Mouse (Mus musculus): ENCODE measurements at regions not wholly inside any gene's neighbourhood (a gene's known extent, or its start where the extent isn't known, plus 50 kb on each side); places are given as distances from the start of the nearest gene placed in this dataset.

- H3K27me3 ChIP-seq (ENCODE audit: control insufficient read depth, insufficient read depth, insufficient read length): peaks cover 39% of the 10 kb centered on the region
- H3K4me2 ChIP-seq (ENCODE audit: low read depth): no peak overlapping the region
- no peak overlapping the region for H3K4me3 ChIP-seq
- no peaks in the 10 kb centered on the region for H3K36me3 ChIP-seq (ENCODE audit: control insufficient read depth, insufficient read depth)
- TF ChIP-seq MAX (IDR thresholded peaks at IDR 0.05; ENCODE audit: low read depth) (no peak), MYOD1 (IDR thresholded peaks at IDR 0.05; ENCODE audit: control insufficient read depth in 1 of 3, insufficient read length in 2 of 3, low read depth in 2 of 3) (no peak), SRF (IDR thresholded peaks at IDR 0.05; ENCODE audit: control insufficient read depth, insufficient read length, low read depth) (no peak), POLR2A (IDR thresholded peaks at IDR 0.05; ENCODE audit: insufficient read length, low read depth) (no peak), CEBPB (IDR thresholded peaks at IDR 0.05; ENCODE audit: insufficient read depth, poor library complexity, severe bottlenecking) (no peak), USF1 (IDR thresholded peaks at IDR 0.05; ENCODE audit: low read depth) (no peak), POLR2AphosphoS2 (IDR thresholded peaks at IDR 0.05; ENCODE audit: insufficient read length, low read depth) (no peak), E2F4 (IDR thresholded peaks at IDR 0.05; ENCODE audit: insufficient read depth) (no peak), REST (IDR thresholded peaks at IDR 0.05; ENCODE audit: insufficient read depth, insufficient read length) (no peak), TCF3 (IDR thresholded peaks at IDR 0.05; ENCODE audit: insufficient read length, low read depth) (no peak), MYOG (IDR thresholded peaks at IDR 0.05; ENCODE audit: control insufficient read depth in 1 of 3, insufficient read depth in 1 of 3, insufficient read length in 2 of 3, low read depth in 2 of 3) (no peak)
- H3K79me2 ChIP-seq (ENCODE audit: control insufficient read depth, insufficient read depth): no peaks in the 10 kb centered on the region
- no peak overlapping the region for H3ac ChIP-seq (ENCODE audit: control insufficient read depth, insufficient read length)
Measured at GRCm38 (mm10) chr2:166245219-166245618, 89.8 kb upstream of the Sulf2 start.

GRCm38 (mm10) chr2:166242786-166243521, 87.5 kb upstream of the Sulf2 start:
- TF ChIP-seq TCF3 (IDR thresholded peaks at IDR 0.05; ENCODE audit: insufficient read length, low read depth) (no peak), CEBPB (IDR thresholded peaks at IDR 0.05; ENCODE audit: insufficient read depth, poor library complexity, severe bottlenecking) (no peak), MAX (IDR thresholded peaks at IDR 0.05; ENCODE audit: low read depth) (no peak), TCF12 (IDR thresholded peaks at IDR 0.05; ENCODE audit: insufficient read depth, poor library complexity, severe bottlenecking) (no peak), E2F4 (IDR thresholded peaks at IDR 0.05; ENCODE audit: insufficient read depth) (no peak), USF1 (IDR thresholded peaks at IDR 0.05; ENCODE audit: low read depth) (no peak), MYOD1 (IDR thresholded peaks at IDR 0.05; ENCODE audit: control insufficient read depth in 1 of 3, insufficient read length in 2 of 3, low read depth in 2 of 3) (no peak), MYOG (IDR thresholded peaks at IDR 0.05; ENCODE audit: control insufficient read depth in 1 of 3, insufficient read depth in 1 of 3, insufficient read length in 2 of 3, low read depth in 2 of 3) (no peak), POLR2A (IDR thresholded peaks at IDR 0.05; ENCODE audit: insufficient read length, low read depth) (no peak), SRF (IDR thresholded peaks at IDR 0.05; ENCODE audit: control insufficient read depth, insufficient read length, low read depth) (no peak), REST (IDR thresholded peaks at IDR 0.05; ENCODE audit: insufficient read depth, insufficient read length) (no peak), POLR2AphosphoS2 (IDR thresholded peaks at IDR 0.05; ENCODE audit: insufficient read length, low read depth) (no peak)
- Histone ChIP-seq H3ac (ENCODE audit: control insufficient read depth, insufficient read length) (no peak overlapping the region), H3K36me3 (ENCODE audit: control insufficient read depth, insufficient read depth) (no peaks in the 10 kb centered on the region), H3K27me3 (ENCODE audit: control insufficient read depth, insufficient read depth, insufficient read length) (peaks cover 34% of the 10 kb centered on the region), H3K79me2 (ENCODE audit: control insufficient read depth, insufficient read depth) (no peaks in the 10 kb centered on the region), H3K4me3 (no peak overlapping the region), H3K4me2 (ENCODE audit: low read depth) (no peak overlapping the region)

- no peak overlapping the region for H3K4me2 ChIP-seq (ENCODE audit: low read depth)
- H3K36me3 ChIP-seq (ENCODE audit: control insufficient read depth, insufficient read depth): no peaks in the 10 kb centered on the region
- peaks cover 21% of the 10 kb centered on the region for H3K27me3 ChIP-seq (ENCODE audit: control insufficient read depth, insufficient read depth, insufficient read length)
- no peak overlapping the region for H3K4me3 ChIP-seq
- no peak overlapping the region for H3ac ChIP-seq (ENCODE audit: control insufficient read depth, insufficient read length)
- no peaks in the 10 kb centered on the region for H3K79me2 ChIP-seq (ENCODE audit: control insufficient read depth, insufficient read depth)
- TF ChIP-seq MAX (IDR thresholded peaks at IDR 0.05; ENCODE audit: low read depth): no peak
- no peak for TF ChIP-seq POLR2A (IDR thresholded peaks at IDR 0.05; ENCODE audit: insufficient read length, low read depth)
- no peak for TF ChIP-seq TCF3 (IDR thresholded peaks at IDR 0.05; ENCODE audit: insufficient read length, low read depth)
- no peak for TF ChIP-seq USF1 (IDR thresholded peaks at IDR 0.05; ENCODE audit: low read depth)
- no peak for TF ChIP-seq POLR2AphosphoS2 (IDR thresholded peaks at IDR 0.05; ENCODE audit: insufficient read length, low read depth)
- no peak for TF ChIP-seq SRF (IDR thresholded peaks at IDR 0.05; ENCODE audit: control insufficient read depth, insufficient read length, low read depth)
- no peak for TF ChIP-seq MYOG (IDR thresholded peaks at IDR 0.05; ENCODE audit: control insufficient read depth in 1 of 3, insufficient read depth in 1 of 3, insufficient read length in 2 of 3, low read depth in 2 of 3)
- TF ChIP-seq REST (IDR thresholded peaks at IDR 0.05; ENCODE audit: insufficient read depth, insufficient read length): no peak
Measured at GRCm38 (mm10) chr2:166241310-166241709, 85.8 kb upstream of the Sulf2 start.

GRCm38 (mm10) chr2:166240056-166240455, 84.6 kb upstream of the Sulf2 start:
- Histone ChIP-seq H3K79me2 (ENCODE audit: control insufficient read depth, insufficient read depth) (no peaks in the 10 kb centered on the region), H3K36me3 (ENCODE audit: control insufficient read depth, insufficient read depth) (no peaks in the 10 kb centered on the region), H3K27me3 (ENCODE audit: control insufficient read depth, insufficient read depth, insufficient read length) (peaks cover 13% of the 10 kb centered on the region), H3K4me3 (no peak overlapping the region), H3K4me2 (ENCODE audit: low read depth) (no peak overlapping the region), H3ac (ENCODE audit: control insufficient read depth, insufficient read length) (no peak overlapping the region)
- TF ChIP-seq CEBPB (IDR thresholded peaks at IDR 0.05; ENCODE audit: insufficient read depth, poor library complexity, severe bottlenecking): no peak
- TF ChIP-seq POLR2AphosphoS2 (IDR thresholded peaks at IDR 0.05; ENCODE audit: insufficient read length, low read depth): no peak
- no peak for TF ChIP-seq TCF12 (IDR thresholded peaks at IDR 0.05; ENCODE audit: insufficient read depth, poor library complexity, severe bottlenecking)
- no peak for TF ChIP-seq POLR2A (IDR thresholded peaks at IDR 0.05; ENCODE audit: insufficient read length, low read depth)
- TF ChIP-seq USF1 (IDR thresholded peaks at IDR 0.05; ENCODE audit: low read depth): no peak
- no peak for TF ChIP-seq MYOG (IDR thresholded peaks at IDR 0.05; ENCODE audit: control insufficient read depth in 1 of 3, insufficient read depth in 1 of 3, insufficient read length in 2 of 3, low read depth in 2 of 3)
- no peak for TF ChIP-seq E2F4 (IDR thresholded peaks at IDR 0.05; ENCODE audit: insufficient read depth)
- no peak for TF ChIP-seq MAX (IDR thresholded peaks at IDR 0.05; ENCODE audit: low read depth)
- no peak for TF ChIP-seq REST (IDR thresholded peaks at IDR 0.05; ENCODE audit: insufficient read depth, insufficient read length)
- TF ChIP-seq TCF3 (IDR thresholded peaks at IDR 0.05; ENCODE audit: insufficient read length, low read depth): no peak
- TF ChIP-seq MYOD1 (IDR thresholded peaks at IDR 0.05; ENCODE audit: control insufficient read depth in 1 of 3, insufficient read length in 2 of 3, low read depth in 2 of 3): no peak
- TF ChIP-seq SRF (IDR thresholded peaks at IDR 0.05; ENCODE audit: control insufficient read depth, insufficient read length, low read depth): no peak
